Mouse (Mus musculus): ENCODE data around the gene Rbfox1. TPM values are rescaled to one million over a fixed set of nuclear protein-coding genes. Genes with fewer than 3 reads are reported as not detected.

The Rbfox1 gene
- total and polyA plus RNA-seq, 2 experiments from 2014 or later, result 129 to 214 TPM

DNA sequence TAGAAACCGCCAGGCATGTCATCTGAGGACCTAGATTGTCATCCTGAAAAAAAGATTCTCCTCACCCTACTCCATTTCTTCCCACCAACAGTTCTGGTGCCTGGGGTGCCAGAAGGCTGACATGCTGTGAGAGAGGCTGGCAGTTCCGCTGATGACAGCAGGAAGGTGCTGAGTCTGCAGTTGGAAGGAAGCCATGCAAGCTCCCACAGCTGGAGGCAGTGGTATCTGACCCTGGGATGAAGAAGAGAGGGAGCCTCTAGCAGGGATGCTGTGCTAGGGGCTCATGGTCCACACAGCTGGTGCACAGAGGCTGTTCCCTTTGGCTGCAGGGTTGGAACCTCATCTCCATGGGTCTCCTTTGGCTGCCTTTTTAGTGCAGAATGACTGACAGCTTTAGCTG is 865.3 kb downstream of the Rbfox1 start:
- H3K4me1 ChIP-seq (ENCODE audit: insufficient read depth), result 0 out of 2 replicates have a peak, but pooled peaks cover 2% of the 10 kb centered on the region
- WGBS, result 67% methylated on average over 2 of the region's 2 CpGs
- no peak overlapping the region for H3K4me2 ChIP-seq (ENCODE audit: low read depth)
- H3K9ac ChIP-seq, result no peak overlapping the region
- DNase-seq, result peak; percentile 60
- H3K36me3 ChIP-seq (ENCODE audit: insufficient read depth), result no peaks in the 10 kb centered on the region
- TF ChIP-seq CTCF (IDR thresholded peaks at IDR 0.05; ENCODE audit: low read depth), result no peak
- H3K4me3 ChIP-seq (ENCODE audit: low read depth, low read length), result no peak overlapping the region
- no peak overlapping the region for H3K27ac ChIP-seq (ENCODE audit: low read depth, low read length)
- H3K9me3 ChIP-seq (ENCODE audit: low read length), result no peaks in the 10 kb centered on the region
- peak; percentile 14; the same call in 1 of the 2 replicates for ATAC-seq
- H3K27me3 ChIP-seq (ENCODE audit: insufficient read depth, low read length), result no peaks in the 10 kb centered on the region

DNA sequence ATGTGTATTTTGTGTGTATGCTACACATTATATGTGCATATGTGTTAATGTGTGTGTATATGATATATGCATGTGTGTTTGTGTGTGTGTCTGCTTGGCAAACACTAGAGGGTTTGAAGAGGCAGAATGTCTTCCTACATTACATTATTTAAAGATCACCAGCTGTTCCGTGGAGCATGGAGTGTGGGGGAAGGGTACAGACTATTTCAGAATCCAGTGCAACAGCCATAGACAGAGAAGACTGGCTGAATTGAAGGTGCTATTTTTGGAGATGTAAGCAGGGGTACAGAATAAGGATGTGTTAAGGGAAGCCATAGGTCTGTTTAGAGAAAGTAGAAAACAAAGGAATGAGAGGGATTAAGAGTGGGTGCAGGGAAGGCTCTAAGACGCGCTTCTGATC is 869.7 kb downstream of the Rbfox1 start:
- Histone ChIP-seq H3K27me3 (ENCODE audit: insufficient read depth, low read length) (no peaks in the 10 kb centered on the region), H3K36me3 (ENCODE audit: insufficient read depth) (no peaks in the 10 kb centered on the region), H3K4me2 (ENCODE audit: low read depth) (no peak overlapping the region), H3K9ac (no peak overlapping the region), H3K27ac (ENCODE audit: low read depth, low read length) (no peak overlapping the region), H3K4me3 (ENCODE audit: low read depth, low read length) (no peak overlapping the region), H3K4me1 (ENCODE audit: insufficient read depth) (0 out of 2 replicates have a peak, but pooled peaks cover 2% of the 10 kb centered on the region), H3K9me3 (ENCODE audit: low read length) (no peaks in the 10 kb centered on the region)
- ATAC-seq (peak; percentile 81), DNase-seq (peak; percentile 57)
- WGBS, result 47% methylated on average over 3 of the region's 3 CpGs
- peak; percentile 28; the same call in 1 of the 2 replicates for TF ChIP-seq CTCF (IDR thresholded peaks at IDR 0.05; ENCODE audit: low read depth)

DNA sequence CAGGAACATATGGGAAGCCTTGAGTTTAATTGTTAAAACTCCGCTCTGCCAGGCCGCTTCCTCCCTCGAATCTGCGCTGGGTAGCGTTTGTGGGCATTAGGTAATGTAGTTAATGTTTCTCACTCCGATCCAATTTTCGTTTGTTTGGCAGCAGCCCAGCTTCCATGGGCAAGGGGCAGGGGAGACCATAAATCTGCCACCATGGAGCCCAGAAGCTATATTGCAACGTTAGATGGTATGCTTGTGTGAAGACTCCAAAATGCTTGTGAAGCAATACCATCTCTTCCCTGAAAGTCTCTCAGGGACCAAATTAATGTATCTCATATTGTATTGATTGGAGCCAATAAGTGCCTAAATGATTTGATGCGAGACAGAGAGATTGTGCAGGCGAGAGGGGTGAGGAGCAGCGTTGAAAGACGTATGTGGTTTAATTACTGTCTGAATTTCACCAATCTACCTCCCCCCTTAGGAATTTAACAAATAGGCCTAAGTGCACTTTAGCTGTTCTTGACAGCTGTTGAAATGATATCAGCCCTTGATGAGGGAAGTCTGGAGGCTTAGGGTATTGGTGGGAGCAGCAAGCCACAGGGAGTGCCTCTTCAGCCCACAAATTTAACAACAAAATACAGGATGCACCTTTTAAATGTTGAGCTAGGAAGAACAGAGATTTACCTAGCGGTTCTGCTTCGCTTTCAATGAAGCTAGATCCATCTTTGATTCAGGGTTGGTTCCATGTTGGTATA is 884.5 kb downstream of the Rbfox1 start:
- Histone ChIP-seq H3K4me3 (ENCODE audit: low read depth, low read length) (no peak overlapping the region), H3K27ac (ENCODE audit: low read depth, low read length) (no peak overlapping the region), H3K4me2 (ENCODE audit: low read depth) (no peak overlapping the region), H3K9ac (no peak overlapping the region), H3K27me3 (ENCODE audit: insufficient read depth, low read length) (no peaks in the 10 kb centered on the region), H3K9me3 (ENCODE audit: low read length) (no peaks in the 10 kb centered on the region), H3K4me1 (ENCODE audit: insufficient read depth) (no peaks in the 10 kb centered on the region), H3K36me3 (ENCODE audit: insufficient read depth) (no peaks in the 10 kb centered on the region)
- no peak for TF ChIP-seq CTCF (IDR thresholded peaks at IDR 0.05; ENCODE audit: low read depth)
- no peak for DNase-seq
- 62% methylated on average over 14 of the region's 14 CpGs for WGBS
- no peak for ATAC-seq

DNA sequence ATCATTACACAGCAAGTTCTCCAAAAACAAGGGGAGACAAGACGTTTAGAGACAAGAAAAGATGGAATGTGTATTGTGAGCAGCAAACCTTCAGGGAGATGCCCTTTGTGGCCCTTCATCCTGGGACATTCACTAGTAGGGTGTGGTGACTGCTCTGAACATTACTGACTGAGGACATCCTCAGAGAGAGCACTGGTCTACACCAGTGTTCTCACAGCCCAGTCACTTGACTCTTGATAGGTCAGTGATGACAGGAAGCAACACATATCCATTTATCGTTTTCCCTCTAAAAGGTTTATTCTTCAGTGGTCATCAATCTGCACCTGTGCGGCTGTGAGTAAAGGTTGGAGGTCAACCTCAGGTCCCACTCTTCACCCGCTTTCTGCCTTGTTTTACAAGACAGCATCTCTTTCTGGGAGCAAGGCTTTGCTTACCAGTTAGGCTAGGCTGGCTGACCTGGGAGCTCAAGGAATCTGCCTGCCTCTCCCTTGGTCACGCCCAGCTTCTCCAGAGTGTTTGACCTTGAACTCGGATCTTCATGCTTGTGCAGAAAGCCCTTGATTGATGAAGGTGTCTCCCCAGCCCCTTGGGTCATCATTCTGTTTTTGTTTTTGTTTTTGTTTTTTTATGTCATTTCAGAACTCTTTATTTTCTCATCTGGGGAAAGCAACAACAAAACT is 892.5 kb downstream of the Rbfox1 start:
- 85% methylated on average over 6 of the region's 6 CpGs for WGBS
- TF ChIP-seq CTCF (IDR thresholded peaks at IDR 0.05; ENCODE audit: low read depth), result no peak
- Histone ChIP-seq H3K36me3 (ENCODE audit: insufficient read depth) (no peaks in the 10 kb centered on the region), H3K27me3 (ENCODE audit: insufficient read depth, low read length) (no peaks in the 10 kb centered on the region), H3K4me1 (ENCODE audit: insufficient read depth) (no peaks in the 10 kb centered on the region), H3K4me2 (ENCODE audit: low read depth) (no peak overlapping the region), H3K4me3 (ENCODE audit: low read depth, low read length) (no peak overlapping the region), H3K9ac (no peak overlapping the region), H3K27ac (ENCODE audit: low read depth, low read length) (no peak overlapping the region), H3K9me3 (ENCODE audit: low read length) (no peaks in the 10 kb centered on the region)
- DNase-seq, result no peak
- ATAC-seq, result no peak

DNA sequence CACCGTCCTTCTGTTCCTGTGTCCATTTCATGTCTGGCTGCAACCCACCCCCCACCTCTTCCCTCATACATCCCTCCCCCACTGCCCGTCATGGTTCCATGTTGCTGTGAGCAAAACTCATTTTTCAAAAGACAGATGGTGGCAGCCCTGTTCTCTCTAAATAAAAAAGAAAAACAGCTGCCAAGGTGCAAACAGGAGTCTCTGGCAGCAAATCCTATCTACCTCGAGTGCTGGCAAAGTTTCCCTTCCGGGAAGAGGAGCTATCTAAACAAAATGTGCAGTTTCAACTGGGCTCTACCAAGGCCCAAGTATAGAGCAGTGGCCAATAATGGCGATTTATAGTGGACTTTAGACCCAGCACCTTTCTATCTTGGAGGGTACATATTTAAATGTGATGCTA is 899.0 kb downstream of the Rbfox1 start:
- peak; percentile 25 for DNase-seq
- ATAC-seq, result no peak
- Histone ChIP-seq H3K27me3 (ENCODE audit: insufficient read depth, low read length) (no peaks in the 10 kb centered on the region), H3K4me1 (ENCODE audit: insufficient read depth) (no peaks in the 10 kb centered on the region; the same call in 1 of the 2 replicates), H3K4me3 (ENCODE audit: low read depth, low read length) (no peak overlapping the region), H3K27ac (ENCODE audit: low read depth, low read length) (no peak overlapping the region), H3K36me3 (ENCODE audit: insufficient read depth) (no peaks in the 10 kb centered on the region), H3K9me3 (ENCODE audit: low read length) (no peaks in the 10 kb centered on the region), H3K4me2 (ENCODE audit: low read depth) (no peak overlapping the region), H3K9ac (no peak overlapping the region)
- no peak for TF ChIP-seq CTCF (IDR thresholded peaks at IDR 0.05; ENCODE audit: low read depth)
- 63% methylated on average over 5 of the region's 5 CpGs for WGBS

DNA sequence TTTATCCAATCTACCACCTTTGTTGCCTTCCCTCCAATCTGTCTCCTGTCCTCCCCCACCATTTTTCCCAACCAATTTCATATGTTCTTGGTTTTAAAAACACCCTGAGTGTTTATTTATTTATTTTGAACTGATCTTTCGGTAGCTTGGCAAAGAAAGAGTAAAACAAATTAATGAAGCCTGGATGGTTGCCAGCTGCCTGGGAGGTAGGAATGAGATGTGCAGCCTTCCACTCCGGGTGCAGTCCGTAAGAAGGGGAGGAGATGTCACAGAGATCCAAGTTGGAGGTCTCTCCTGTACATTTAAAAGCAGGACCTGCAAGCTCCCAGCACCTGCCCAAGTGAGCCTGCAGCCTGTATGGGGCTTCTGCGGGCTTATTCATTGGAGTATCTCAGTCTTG is 899.9 kb downstream of the Rbfox1 start:
- H3K9ac ChIP-seq, result no peak overlapping the region
- TF ChIP-seq CTCF (IDR thresholded peaks at IDR 0.05; ENCODE audit: low read depth), result no peak
- H3K27me3 ChIP-seq (ENCODE audit: insufficient read depth, low read length), result no peaks in the 10 kb centered on the region
- H3K36me3 ChIP-seq (ENCODE audit: insufficient read depth), result no peaks in the 10 kb centered on the region
- ATAC-seq (no peak), DNase-seq (no peak)
- no peak overlapping the region for H3K27ac ChIP-seq (ENCODE audit: low read depth, low read length)
- H3K9me3 ChIP-seq (ENCODE audit: low read length), result no peaks in the 10 kb centered on the region
- H3K4me3 ChIP-seq (ENCODE audit: low read depth, low read length), result no peak overlapping the region
- no peaks in the 10 kb centered on the region; the same call in 1 of the 2 replicates for H3K4me1 ChIP-seq (ENCODE audit: insufficient read depth)
- WGBS, result 29% methylated on average over 4 of the region's 4 CpGs
- H3K4me2 ChIP-seq (ENCODE audit: low read depth), result no peak overlapping the region

DNA sequence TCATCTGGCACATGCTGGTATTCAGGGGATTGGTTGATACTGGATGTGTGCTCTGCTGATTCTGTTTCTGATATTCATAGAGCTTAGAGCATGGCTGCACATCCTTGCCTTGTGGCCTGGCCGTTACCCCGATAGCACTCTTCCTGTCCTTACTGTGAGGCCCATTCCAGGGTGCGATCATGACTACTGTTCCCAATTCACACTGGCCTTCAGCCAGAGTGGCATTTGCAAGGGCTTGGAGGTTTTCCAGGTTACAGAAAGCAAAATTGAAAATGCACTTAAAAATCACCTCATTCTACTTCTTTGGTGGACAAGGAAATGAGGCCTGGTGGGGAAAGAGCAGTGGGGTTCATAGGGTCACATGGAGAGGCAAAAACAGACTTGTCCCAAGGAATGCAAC is 906.1 kb downstream of the Rbfox1 start:
- no peak for DNase-seq
- 56% methylated on average over 3 of the region's 3 CpGs for WGBS

More for the DNA sequence above, 906.1 kb downstream of the Rbfox1 start:
- H3K27me3 ChIP-seq (ENCODE audit: insufficient read depth, low read length), result no peaks in the 10 kb centered on the region
- no peak for TF ChIP-seq CTCF (IDR thresholded peaks at IDR 0.05; ENCODE audit: low read depth)
- no peak overlapping the region for H3K27ac ChIP-seq (ENCODE audit: low read depth, low read length)
- H3K4me3 ChIP-seq (ENCODE audit: low read depth, low read length), result no peak overlapping the region
- H3K9me3 ChIP-seq (ENCODE audit: low read length), result no peaks in the 10 kb centered on the region
- no peaks in the 10 kb centered on the region; the same call in 1 of the 2 replicates for H3K4me1 ChIP-seq (ENCODE audit: insufficient read depth)
- ATAC-seq, result no peak
- H3K36me3 ChIP-seq (ENCODE audit: insufficient read depth), result no peaks in the 10 kb centered on the region
- no peak overlapping the region for H3K4me2 ChIP-seq (ENCODE audit: low read depth)
- H3K9ac ChIP-seq, result no peak overlapping the region

Data from forebrain, postnatal 0 days (tissue).